Mouse (Mus musculus) megakaryocyte, embryonic 14.5 days (primary cell): ENCODE data around the gene Hmox1.

ENCODE experiments used
- FLI1 ChIP-seq: IDR thresholded peaks from 2 replicates; pipeline ENCODE4 v1.6.1; 2012; ENCODE audit warnings: low read length, inconsistent platforms, mixed read lengths
- GATA1 ChIP-seq: IDR thresholded peaks from 3 replicates; pipeline ENCODE4 v1.6.1; 2012; ENCODE audit warnings: mixed read lengths, low read length, inconsistent platforms, borderline replicate concordance

- TF ChIP-seq GATA1 = no peak
- no peak for TF ChIP-seq FLI1
Measured at GRCm38 (mm10) chr8:75081364-75082040, 11.9 kb upstream of the Hmox1 start.
